Mouse (Mus musculus): ENCODE measurements around the gene Xpr1.

The Xpr1 gene

GRCm38 (mm10) chr1:155252631-155253121 lies 164.5 kb downstream of the Xpr1 start:
- DNase-seq (ENCODE audit: low spot score in 2 of 2): no peak

GRCm38 (mm10) chr1:155251596-155251995 lies 165.6 kb downstream of the Xpr1 start:
- DNase-seq (ENCODE audit: low spot score in 2 of 2): no peak

- DNase-seq (ENCODE audit: low spot score in 2 of 2): no peak
These were observed 166.6 kb downstream of the Xpr1 start for GRCm38 (mm10) chr1:155250531-155251135.

GRCm38 (mm10) chr1:155249896-155250295 lies 167.3 kb downstream of the Xpr1 start:
- DNase-seq (ENCODE audit: low spot score in 2 of 2): no peak

- DNase-seq (ENCODE audit: low spot score in 2 of 2): no peak
These were observed 169.2 kb downstream of the Xpr1 start for GRCm38 (mm10) chr1:155248041-155248440.

GRCm38 (mm10) chr1:155247441-155247840 lies 169.8 kb downstream of the Xpr1 start:
- DNase-seq (ENCODE audit: low spot score in 2 of 2): no peak

- no peak for DNase-seq (ENCODE audit: low spot score in 2 of 2)
These were observed 171.7 kb downstream of the Xpr1 start for GRCm38 (mm10) chr1:155245516-155245915.

- no peak for DNase-seq (ENCODE audit: low spot score in 2 of 2)
These were observed 172.4 kb downstream of the Xpr1 start for GRCm38 (mm10) chr1:155244771-155245211.

- no peak for DNase-seq (ENCODE audit: low spot score in 2 of 2)
These were observed 173.1 kb downstream of the Xpr1 start, which contains the start of gene BC034090 for GRCm38 (mm10) chr1:155243797-155244770. Gene BC034090 (minus strand): TSS chr1:155244444.

GRCm38 (mm10) chr1:155242488-155242745 lies 174.8 kb downstream of the Xpr1 start:
- DNase-seq (ENCODE audit: low spot score in 2 of 2): no peak

- DNase-seq (ENCODE audit: low spot score in 2 of 2): no peak
These were observed 175.3 kb downstream of the Xpr1 start for GRCm38 (mm10) chr1:155241701-155242487.

- DNase-seq (ENCODE audit: low spot score in 2 of 2): no peak
These were observed 177.1 kb downstream of the Xpr1 start for GRCm38 (mm10) chr1:155239962-155240717.

GRCm38 (mm10) chr1:155239169-155239568 lies 178.0 kb downstream of the Xpr1 start:
- DNase-seq (ENCODE audit: low spot score in 2 of 2): no peak

- no peak for DNase-seq (ENCODE audit: low spot score in 2 of 2)
These were observed 179.1 kb downstream of the Xpr1 start for GRCm38 (mm10) chr1:155238126-155238525.

GRCm38 (mm10) chr1:155237390-155237789 lies 179.8 kb downstream of the Xpr1 start:
- DNase-seq (ENCODE audit: low spot score in 2 of 2): no peak

GRCm38 (mm10) chr1:155236306-155237024 lies 180.8 kb downstream of the Xpr1 start:
- no peak for DNase-seq (ENCODE audit: low spot score in 2 of 2)

- no peak for DNase-seq (ENCODE audit: low spot score in 2 of 2)
These were observed 181.6 kb downstream of the Xpr1 start for GRCm38 (mm10) chr1:155235641-155236040.

GRCm38 (mm10) chr1:155233931-155234607 lies 183.1 kb downstream of the Xpr1 start:
- no peak for DNase-seq (ENCODE audit: low spot score in 2 of 2)

- DNase-seq (ENCODE audit: low spot score in 2 of 2): no peak
These were observed 183.8 kb downstream of the Xpr1 start for GRCm38 (mm10) chr1:155233378-155233777.

- DNase-seq (ENCODE audit: low spot score in 2 of 2): no peak
These were observed 184.4 kb downstream of the Xpr1 start for GRCm38 (mm10) chr1:155232786-155233185.
